Mouse (Mus musculus) megakaryocyte, adult 5-6 weeks (primary cell): ENCODE measurements around the gene Gm10300. TPM values are rescaled to one million over a fixed set of nuclear protein-coding genes. Genes with fewer than 3 reads are reported as not detected.

Experiments
- ATAC-seq: 2 replicates; pipeline ENCODE4 v1.8.0; 2016; ENCODE audit warnings: mild to moderate bottlenecking, inconsistent platforms; ENCODE audit not compliant: poor library complexity, severe bottlenecking
- total RNA-seq, 2 experiments: library from RNA; stranded (forward) in 1 of 2; stranded (reverse) in 1 of 2; fragments of 153-499, 151-499 nt in 1 of 2; fragments of 221-1000, 200-1000 nt in 1 of 2; gene quantifications; 2 replicates each; pipeline versions ENCODE4 v1.2.3 to v1.2.4; 2015 to 2017

Gm10300 gene
- total RNA-seq, 2 experiments from 2014 or later: 0.16 to 0.33 TPM

GRCm38 (mm10) chr4:132049549-132050200 lies 24.8 kb upstream of the Gm10300 start:
- 0 out of 2 replicates have a peak, but pooled peaks have one; percentile 19 for ATAC-seq

- no peak for ATAC-seq
Observed at GRCm38 (mm10) chr4:132051321-132052275, 22.9 kb upstream of the Gm10300 start.

GRCm38 (mm10) chr4:132057311-132057710 lies 17.2 kb upstream of the Gm10300 start:
- no peak for ATAC-seq

- peak; percentile 51; the same call in 1 of the 2 replicates for ATAC-seq
Observed at GRCm38 (mm10) chr4:132059541-132059940, 15.0 kb upstream of the Gm10300 start.

GRCm38 (mm10) chr4:132060040-132060832 lies 14.3 kb upstream of the Gm10300 start:
- no peak for ATAC-seq

GRCm38 (mm10) chr4:132062289-132062688 lies 12.2 kb upstream of the Gm10300 start:
- no peak for ATAC-seq

GRCm38 (mm10) chr4:132062934-132063884 lies 11.3 kb upstream of the Gm10300 start:
- ATAC-seq: no peak

GRCm38 (mm10) chr4:132064550-132064949 lies 9.9 kb upstream of the Gm10300 start:
- no peak for ATAC-seq

GRCm38 (mm10) chr4:132065578-132065977 lies 8.9 kb upstream of the Gm10300 start:
- ATAC-seq: peak; percentile 89

GRCm38 (mm10) chr4:132066101-132066773 lies 8.3 kb upstream of the Gm10300 start:
- ATAC-seq: no peak

- no peak for ATAC-seq
Observed at GRCm38 (mm10) chr4:132067112-132067937, 7.2 kb upstream of the Gm10300 start.

- ATAC-seq: no peak
Observed at GRCm38 (mm10) chr4:132067938-132068235, 6.6 kb upstream of the Gm10300 start.

- ATAC-seq: no peak
Observed at GRCm38 (mm10) chr4:132071674-132072073, 2.8 kb upstream of the Gm10300 start.

- ATAC-seq: no peak
Observed at GRCm38 (mm10) chr4:132072156-132072555, 2.3 kb upstream of the Gm10300 start.

GRCm38 (mm10) chr4:132072946-132073345 lies 1.6 kb upstream of the Gm10300 start:
- ATAC-seq: no peak

GRCm38 (mm10) chr4:132074933-132075769 lies 654 bp downstream of the Gm10300 start, which contains the start of gene Epb41:
TSS of gene Epb41 (minus strand) at chr4:132075321.
- ATAC-seq: peak; percentile 78

GRCm38 (mm10) chr4:132075796-132076195 lies 1.3 kb downstream of the Gm10300 start:
- ATAC-seq: no peak
